Mouse (Mus musculus): ENCODE results near the gene Tmie. TPM values are rescaled to one million over a fixed set of nuclear protein-coding genes. Genes with fewer than 3 reads are reported as not detected.

Tmie gene
- polyA plus RNA-seq (2017; shearing (Covaris generic)): 1 to 10 TPM; 2.5 to 3.5 TPM

- peak; percentile 87 for ATAC-seq
Observed at GRCm38 (mm10) chr9:110879998-110880561, at the start of gene Tmie. TSS of gene Tmie (minus strand) at chr9:110880113.

GRCm38 (mm10) chr9:110922759-110923158 lies 42.8 kb upstream of the Tmie start:
- ATAC-seq: peak; percentile 65

GRCm38 (mm10) chr9:110920665-110921419 lies 40.9 kb upstream of the Tmie start:
- no peak for ATAC-seq

GRCm38 (mm10) chr9:110916786-110917185 lies 36.9 kb upstream of the Tmie start, which contains the start of gene Fam240a:
TSS of gene Fam240a (minus strand) at chr9:110916861.
- ATAC-seq: peak; percentile 60

GRCm38 (mm10) chr9:110915466-110915865 lies 35.6 kb upstream of the Tmie start:
- ATAC-seq: no peak

GRCm38 (mm10) chr9:110914631-110915236 lies 34.8 kb upstream of the Tmie start:
- ATAC-seq: no peak

- ATAC-seq: peak; percentile 44
Observed at GRCm38 (mm10) chr9:110909371-110909967, 29.6 kb upstream of the Tmie start.

- no peak for ATAC-seq
Observed at GRCm38 (mm10) chr9:110908631-110909016, 28.7 kb upstream of the Tmie start.

- no peak for ATAC-seq
Observed at GRCm38 (mm10) chr9:110907838-110908630, 28.1 kb upstream of the Tmie start.

GRCm38 (mm10) chr9:110907201-110907837 lies 27.4 kb upstream of the Tmie start:
- peak; percentile 98 for ATAC-seq

GRCm38 (mm10) chr9:110902271-110902670 lies 22.4 kb upstream of the Tmie start:
- no peak for ATAC-seq

- ATAC-seq: no peak
Observed at GRCm38 (mm10) chr9:110901204-110901603, 21.3 kb upstream of the Tmie start.

GRCm38 (mm10) chr9:110899451-110900008 lies 19.6 kb upstream of the Tmie start:
- ATAC-seq: no peak

- peak; percentile 91 for ATAC-seq
Observed at GRCm38 (mm10) chr9:110896595-110896994, 16.7 kb upstream of the Tmie start.

- no peak for ATAC-seq
Observed at GRCm38 (mm10) chr9:110895994-110896393, 16.1 kb upstream of the Tmie start.

GRCm38 (mm10) chr9:110895507-110895906 lies 15.6 kb upstream of the Tmie start:
- no peak for ATAC-seq

GRCm38 (mm10) chr9:110893429-110893828 lies 13.5 kb upstream of the Tmie start:
- ATAC-seq: no peak

GRCm38 (mm10) chr9:110892552-110892951 lies 12.6 kb upstream of the Tmie start:
- ATAC-seq: no peak

GRCm38 (mm10) chr9:110891077-110891828 lies 11.3 kb upstream of the Tmie start:
- no peak for ATAC-seq

GRCm38 (mm10) chr9:110890026-110890783 lies 10.3 kb upstream of the Tmie start:
- no peak for ATAC-seq

All from CD4-positive, CD25-positive, alpha-beta regulatory T cell, adult 4 months (primary cell).